Mouse (Mus musculus) megakaryocyte progenitor cell, adult 5-6 weeks (primary cell): ENCODE data around the gene Fbxo7. TPM values are rescaled to one million over a fixed set of nuclear protein-coding genes. Genes with fewer than 3 reads are reported as not detected.

ENCODE experiments used
- ATAC-seq: replicated peaks from 2 replicates; pipeline ENCODE4 v1.8.0; 2016; ENCODE audit warnings: mild to moderate bottlenecking, moderate TSS enrichment, inconsistent platforms; ENCODE audit not compliant: poor library complexity
- total RNA-seq, 2 experiments: library from RNA; stranded (forward) in 1 of 2; stranded (reverse) in 1 of 2; fragments of 157-497, 149-512 nt in 1 of 2; fragments of 200-1000 nt in 1 of 2; gene quantifications; 2 replicates each; pipeline versions ENCODE4 v1.2.3 to v1.2.4; 2015 to 2017

Gene Fbxo7
- total RNA-seq, 2 experiments from 2014 or later, result 14.5 to 36.0 TPM

GRCm38 (mm10) chr10:86034007-86034728 is 12.4 kb downstream of the Fbxo7 start:
- no peak for ATAC-seq

GRCm38 (mm10) chr10:86043651-86044050 is 21.9 kb downstream of the Fbxo7 start:
- ATAC-seq, result no peak

- no peak for ATAC-seq
Observed at GRCm38 (mm10) chr10:86044066-86044465, 22.3 kb downstream of the Fbxo7 start.

- no peak for ATAC-seq
Observed at GRCm38 (mm10) chr10:86046371-86046770, 24.6 kb downstream of the Fbxo7 start.

- ATAC-seq, result no peak
Observed at GRCm38 (mm10) chr10:86047786-86048185, 26.0 kb downstream of the Fbxo7 start.

GRCm38 (mm10) chr10:86050522-86050921 is 28.8 kb downstream of the Fbxo7 start:
- no peak for ATAC-seq

GRCm38 (mm10) chr10:86052818-86053522 is 31.2 kb downstream of the Fbxo7 start:
- ATAC-seq, result peak; percentile 76

GRCm38 (mm10) chr10:86056297-86056903 is 34.6 kb downstream of the Fbxo7 start:
- ATAC-seq, result no peak

GRCm38 (mm10) chr10:86057286-86057685 is 35.5 kb downstream of the Fbxo7 start:
- no peak for ATAC-seq

GRCm38 (mm10) chr10:86057712-86058111 is 35.9 kb downstream of the Fbxo7 start:
- ATAC-seq, result no peak

GRCm38 (mm10) chr10:86060267-86060666 is 38.5 kb downstream of the Fbxo7 start:
- ATAC-seq, result peak; percentile 4; the same call in 1 of the 2 replicates

- ATAC-seq, result 0 out of 2 replicates have a peak, but pooled peaks have one; percentile 2
Observed at GRCm38 (mm10) chr10:86062261-86063017, 40.7 kb downstream of the Fbxo7 start.

GRCm38 (mm10) chr10:86063018-86063384 is 41.2 kb downstream of the Fbxo7 start:
- ATAC-seq, result peak; percentile 52

- ATAC-seq, result peak; percentile 85
Observed at GRCm38 (mm10) chr10:86064937-86065336, 43.2 kb downstream of the Fbxo7 start.

GRCm38 (mm10) chr10:86065661-86066060 is 43.9 kb downstream of the Fbxo7 start:
- no peak for ATAC-seq

GRCm38 (mm10) chr10:86066651-86067050 is 44.9 kb downstream of the Fbxo7 start:
- no peak for ATAC-seq

GRCm38 (mm10) chr10:86067911-86068310 is 46.1 kb downstream of the Fbxo7 start:
- no peak for ATAC-seq

GRCm38 (mm10) chr10:86069341-86069740 is 47.6 kb downstream of the Fbxo7 start:
- ATAC-seq, result no peak

- no peak for ATAC-seq
Observed at GRCm38 (mm10) chr10:86070751-86071150, 49.0 kb downstream of the Fbxo7 start.

GRCm38 (mm10) chr10:86074134-86074533 is 52.4 kb downstream of the Fbxo7 start:
- ATAC-seq, result peak; percentile 66
